Mouse (Mus musculus) cerebellum, adult 9-10 months (tissue): ENCODE measurements around the gene Ccdc141.

Experiments
- DNase-seq: peaks from one replicate; pipeline ENCODE4 v3.0.0; 2022

The Ccdc141 gene

DNA sequence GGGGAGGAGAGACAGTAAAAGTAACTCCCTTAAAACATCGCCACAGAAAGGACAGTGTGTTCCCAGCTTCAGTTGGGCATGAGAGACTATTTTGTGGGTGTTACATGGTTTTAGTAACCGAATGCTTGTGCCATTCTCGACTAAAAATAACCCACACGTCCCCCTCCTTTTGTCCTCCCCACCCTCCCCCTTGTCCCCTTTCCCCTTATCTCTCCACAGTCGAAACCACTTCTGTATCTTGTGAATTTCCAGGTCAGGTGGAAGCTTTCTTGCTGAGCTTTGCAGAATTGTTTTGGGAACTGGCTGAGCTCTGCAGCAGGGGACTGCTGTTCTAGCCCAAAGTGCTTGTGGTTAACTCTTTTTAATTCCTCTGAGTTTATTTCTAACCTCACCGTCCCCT, 200.2 kb downstream of the Ccdc141 start:
- DNase-seq: no peak

DNA sequence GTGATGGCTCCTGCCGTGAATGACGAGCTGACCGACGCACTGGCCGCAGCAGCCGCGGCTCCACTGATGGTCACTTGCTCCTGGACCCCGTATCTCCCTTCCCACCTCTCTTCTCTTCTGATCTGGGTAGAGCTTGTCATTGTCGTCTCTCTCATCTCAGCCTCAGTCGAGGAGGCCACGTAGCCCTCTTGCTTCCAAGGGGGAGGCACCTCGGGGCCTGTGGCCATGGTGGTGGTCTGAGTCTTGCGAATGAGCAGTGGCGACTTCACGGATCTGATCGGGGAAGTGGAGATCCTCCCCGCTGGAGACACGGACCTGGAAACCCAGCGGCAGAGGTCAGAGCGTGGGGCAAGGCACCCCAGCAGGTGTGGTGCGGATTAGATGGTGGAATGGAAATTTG, 200.8 kb downstream of the Ccdc141 start:
- DNase-seq: no peak

- peak; percentile 73 for DNase-seq
These were observed 201.5 kb downstream of the Ccdc141 start for GRCm38 (mm10) chr2:76968919-76969318.

GRCm38 (mm10) chr2:76966582-76966981, 203.9 kb downstream of the Ccdc141 start:
- DNase-seq: no peak

- no peak for DNase-seq
These were observed 204.4 kb downstream of the Ccdc141 start for GRCm38 (mm10) chr2:76966013-76966412.

DNA sequence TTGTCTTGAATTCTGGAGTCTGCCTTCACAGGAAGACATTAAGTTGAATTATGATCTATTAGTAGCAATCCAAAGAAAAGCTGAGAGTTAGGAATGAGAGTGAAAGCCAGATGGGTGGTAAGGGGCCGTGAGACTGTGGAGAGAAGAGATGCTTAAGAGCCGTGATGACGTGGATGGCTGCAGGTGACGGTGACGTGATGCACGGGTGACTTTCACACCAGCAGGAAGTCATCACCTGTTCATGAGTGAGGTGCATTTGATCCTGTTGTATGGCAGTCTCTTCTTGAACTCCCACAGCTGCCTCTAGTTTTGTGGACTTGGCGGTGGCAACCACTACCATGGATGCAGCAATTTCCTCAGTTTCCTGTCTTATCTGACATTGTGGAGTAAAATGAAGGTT, 204.9 kb downstream of the Ccdc141 start:
- DNase-seq: no peak

- DNase-seq: no peak
These were observed 208.4 kb downstream of the Ccdc141 start for GRCm38 (mm10) chr2:76962045-76962432.

GRCm38 (mm10) chr2:76961420-76962044, 208.9 kb downstream of the Ccdc141 start:
- DNase-seq: no peak
